Mouse (Mus musculus) ES-Bruce4 (cell line): ENCODE measurements around the gene Anxa1. TPM values are rescaled to one million over a fixed set of nuclear protein-coding genes. Genes with fewer than 3 reads are reported as not detected.

Experiments used
- H3K27ac ChIP-seq: 2 replicates; pipeline ENCODE4 v1.5.1; 2012; ENCODE audit warnings: low read length, inconsistent platforms; ENCODE audit not compliant: insufficient read depth
- H3K27me3 ChIP-seq: 2 replicates; pipeline ENCODE4 v1.6.1; 2012; ENCODE audit warnings: mild to moderate bottlenecking, low read length, inconsistent platforms; ENCODE audit not compliant: control insufficient read depth, poor library complexity, insufficient read depth, severe bottlenecking
- H3K36me3 ChIP-seq: 2 replicates; pipeline ENCODE4 v1.6.1; 2012; ENCODE audit warnings: inconsistent platforms, mild to moderate bottlenecking, low read length, moderate library complexity; ENCODE audit not compliant: control insufficient read depth, poor library complexity, insufficient read depth, severe bottlenecking
- H3K4me1 ChIP-seq: one replicate; pipeline ENCODE4 v1.8.1; 2011; ENCODE audit warnings: low read length; ENCODE audit not compliant: control insufficient read depth, insufficient read depth
- H3K4me3 ChIP-seq: 2 replicates; pipeline ENCODE4 v1.5.1; 2011; ENCODE audit warnings: low read depth, mild to moderate bottlenecking, low read length
- H3K9ac ChIP-seq: 2 replicates; pipeline ENCODE4 v1.6.1; 2012; ENCODE audit warnings: low read depth, mild to moderate bottlenecking, inconsistent platforms; ENCODE audit not compliant: poor library complexity, severe bottlenecking
- H3K9me3 ChIP-seq: replicated peaks from 2 replicates; pipeline ENCODE4 v1.6.1; 2012; ENCODE audit warnings: mild to moderate bottlenecking, low read length, inconsistent platforms; ENCODE audit not compliant: control insufficient read depth, poor library complexity, insufficient read depth, severe bottlenecking
- CTCF ChIP-seq: IDR thresholded peaks from one replicate; pipeline ENCODE4 v1.8.1; 2011; ENCODE audit warnings: low read depth, low read length
- EP300 ChIP-seq: IDR thresholded peaks from 2 replicates; pipeline ENCODE4 v1.6.1; 2011; ENCODE audit warnings: low read depth, low read length; ENCODE audit not compliant: insufficient read depth
- POLR2A ChIP-seq: IDR thresholded peaks from one replicate; pipeline ENCODE4 v1.8.1; 2011; ENCODE audit warnings: low read length; ENCODE audit not compliant: insufficient read depth
- polyA plus RNA-seq: library from polyadenylated mRNA; stranded (reverse); fragments of >200 nt; gene quantifications from 2 replicates; pipeline ENCODE4 v1.2.4, GENCODE M21; 2011; ENCODE audit warnings: low read depth; ENCODE audit not compliant: missing spikeins, insufficient read depth, insufficient read length

Anxa1 gene
- polyA plus RNA-seq, 1 experiment, result 76.7 TPM

GRCm38 (mm10) chr19:20345317-20345917, 45.3 kb downstream of the Anxa1 start:
- no peak overlapping the region for H3K4me3 ChIP-seq
- H3K9ac ChIP-seq, result no peak overlapping the region
- TF ChIP-seq EP300, result no peak
- TF ChIP-seq CTCF, result peak; percentile 88
- H3K27me3 ChIP-seq, result no peaks in the 10 kb centered on the region
- no peaks in the 10 kb centered on the region for H3K36me3 ChIP-seq
- H3K27ac ChIP-seq, result no peak overlapping the region
- no peaks in the 10 kb centered on the region for H3K4me1 ChIP-seq
- no peaks in the 10 kb centered on the region for H3K9me3 ChIP-seq

- no peaks in the 10 kb centered on the region for H3K27me3 ChIP-seq
- TF ChIP-seq CTCF, result peak; percentile 17
- no peak for TF ChIP-seq EP300
- H3K27ac ChIP-seq, result no peak overlapping the region
- no peaks in the 10 kb centered on the region for H3K36me3 ChIP-seq
- no peak overlapping the region for H3K9ac ChIP-seq
- H3K4me3 ChIP-seq, result no peak overlapping the region
- H3K9me3 ChIP-seq, result no peaks in the 10 kb centered on the region
- no peaks in the 10 kb centered on the region for H3K4me1 ChIP-seq
Observed at GRCm38 (mm10) chr19:20344511-20345316, 46.0 kb downstream of the Anxa1 start.

GRCm38 (mm10) chr19:20344052-20344451, 46.7 kb downstream of the Anxa1 start:
- Histone ChIP-seq H3K27me3 (no peaks in the 10 kb centered on the region), H3K27ac (no peak overlapping the region), H3K4me1 (no peaks in the 10 kb centered on the region), H3K9me3 (no peaks in the 10 kb centered on the region), H3K9ac (no peak overlapping the region), H3K36me3 (no peaks in the 10 kb centered on the region), H3K4me3 (no peak overlapping the region)
- no peak for TF ChIP-seq EP300
- TF ChIP-seq CTCF, result no peak
- TF ChIP-seq POLR2A, result no peak

Other genes starting within 250 kb of the Anxa1 start
- gene Aldh1a1, start 101.8 kb upstream of the Anxa1 start, polyA plus RNA-seq, result not detected in 2 replicates